Mouse (Mus musculus) brain, adult 10 weeks (tissue): Measurements from ENCODE around the gene 9930022D16Rik. TPM values are rescaled to one million over a fixed set of nuclear protein-coding genes. Genes with fewer than 3 reads are reported as not detected.

Source experiments
- polyA plus RNA-seq: library from polyadenylated mRNA; stranded (reverse); fragments of 350-450 nt; fragmentation: Illumina TruSeq; extraction: RNeasy Lipid Tissue Mini Kit (QIAGEN cat#74804); gene quantifications from one replicate; pipeline ENCODE4 v1.2.3, GENCODE M21; 2015; ENCODE audit warnings: low read depth, low replicate concordance

The 9930022D16Rik gene
- not detected for polyA plus RNA-seq

GRCm38 (mm10) chr11:109413617-109414016, at the start of gene 9930022D16Rik:
Gene 9930022D16Rik (plus strand): TSS chr11:109413917.

DNA sequence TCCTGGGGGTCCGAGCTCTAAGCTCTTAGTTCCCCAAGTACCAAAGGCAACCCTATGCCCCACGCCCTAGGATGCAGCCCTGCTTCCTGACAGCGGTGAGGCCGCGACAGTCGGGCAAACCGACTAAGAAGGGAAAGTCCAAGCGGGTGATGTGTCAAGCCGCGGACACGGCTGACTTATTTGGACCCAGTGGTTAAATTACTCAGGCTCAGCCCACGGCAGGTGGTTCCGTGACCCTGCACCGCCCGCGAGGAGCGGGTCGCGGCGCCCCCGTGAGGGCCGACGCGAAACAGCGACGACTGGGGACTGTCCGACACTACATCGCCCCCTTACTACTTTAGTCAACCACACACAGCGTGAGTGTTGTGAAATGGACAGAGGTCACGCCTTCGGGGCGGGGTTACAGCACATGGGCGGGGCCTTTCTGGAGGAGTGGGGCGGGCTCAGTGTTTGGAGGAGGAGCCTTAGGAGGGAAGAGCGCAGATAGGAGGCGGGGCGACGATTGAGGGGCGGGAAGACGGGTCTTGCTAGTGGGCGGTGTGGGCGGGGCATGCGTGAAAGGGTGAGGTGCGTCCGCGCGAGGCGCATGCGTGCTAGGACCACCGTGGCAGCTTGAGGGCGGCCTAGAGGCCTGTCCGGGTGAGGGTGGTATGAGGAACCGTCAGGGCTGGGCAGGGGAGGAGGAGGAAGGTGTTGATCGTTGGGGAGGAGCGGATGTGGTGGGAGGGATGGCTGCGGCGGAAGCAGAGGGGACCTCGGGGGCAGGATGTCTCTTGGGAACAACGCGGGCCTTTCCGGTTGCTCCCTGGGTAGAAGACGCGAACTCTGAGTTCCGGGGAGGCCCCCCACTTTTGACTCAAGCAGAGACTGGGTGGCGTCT, 11.9 kb downstream of the 9930022D16Rik start, which contains the start of gene Amz2:
TSS of gene Amz2 (plus strand) at position 555 of the 880 bp plus-strand sequence.

Other genes starting within 250 kb of the 9930022D16Rik start
- 69.2 TPM for gene Rgs9, start 115.8 kb upstream of the 9930022D16Rik start, polyA plus RNA-seq
- gene Gna13, start 51.1 kb upstream of the 9930022D16Rik start, polyA plus RNA-seq, result 28.8 TPM
- gene Amz2, start 12.0 kb downstream of the 9930022D16Rik start, polyA plus RNA-seq, result 47.2 TPM
- gene Arsg, start 59.5 kb downstream of the 9930022D16Rik start, polyA plus RNA-seq, result 27.8 TPM
- gene Slc16a6, start 59.7 kb downstream of the 9930022D16Rik start, polyA plus RNA-seq, result 15.1 TPM
- 21.7 TPM for gene Wipi1, start 198.1 kb downstream of the 9930022D16Rik start, polyA plus RNA-seq
- 552 TPM for gene Prkar1a, start 235.5 kb downstream of the 9930022D16Rik start, polyA plus RNA-seq